Mouse (Mus musculus) thymus, adult 2 months (tissue): Measurements from ENCODE around the gene Tfrc. TPM values are rescaled to one million over a fixed set of nuclear protein-coding genes. Genes with fewer than 3 reads are reported as not detected.

Experiments used
- DNase-seq: peaks from one replicate; pipeline ENCODE4 v3.0.0; 2021
- H3K27ac ChIP-seq: fragments of 200-500 bp; 2 replicates; pipeline ENCODE4 v1.5.1; 2012; ENCODE audit warnings: low read length, control low read depth; ENCODE audit not compliant: control insufficient read depth, insufficient read depth
- H3K27me3 ChIP-seq: fragments of 200-500 bp; 2 replicates; pipeline ENCODE4 v1.6.1; 2012; ENCODE audit warnings: mild to moderate bottlenecking, low read length, moderate library complexity, mixed read lengths; ENCODE audit not compliant: control insufficient read depth, insufficient read depth
- H3K36me3 ChIP-seq: fragments of 200-500 bp; 2 replicates; pipeline ENCODE4 v1.6.1; 2012; ENCODE audit warnings: mild to moderate bottlenecking, low read length, moderate library complexity; ENCODE audit not compliant: control insufficient read depth, insufficient read depth
- H3K4me1 ChIP-seq: fragments of 200-500 bp; replicated peaks from 2 replicates; pipeline ENCODE4 v1.6.1; 2012; ENCODE audit warnings: low read length; ENCODE audit not compliant: control insufficient read depth, insufficient read depth
- H3K4me3 ChIP-seq: fragments of 200-500 bp; 2 replicates; pipeline ENCODE4 v1.5.1; 2012; ENCODE audit warnings: mild to moderate bottlenecking, low read length, control low read depth, moderate library complexity; ENCODE audit not compliant: control insufficient read depth, insufficient read depth
- CTCF ChIP-seq: fragments of 200-500 bp; IDR thresholded peaks from 2 replicates; pipeline ENCODE4 v1.5.1; 2012; ENCODE audit warnings: mild to moderate bottlenecking, control low read depth, low read length, moderate library complexity, borderline replicate concordance; ENCODE audit not compliant: control insufficient read depth, poor library complexity, insufficient read depth; ENCODE audit errors: extremely low read depth
- POLR2A ChIP-seq: fragments of 200-500 bp; IDR thresholded peaks from 2 replicates; pipeline ENCODE4 v1.6.1; 2012; ENCODE audit warnings: mild to moderate bottlenecking, low read length, control low read depth, moderate library complexity; ENCODE audit not compliant: control insufficient read depth, poor library complexity, insufficient read depth; ENCODE audit errors: extremely low read depth
- WGBS: fragments of 180-500 bp; shearing (Covaris S2); methylation state at CpG from one replicate; pipeline ENCODE4 v1.1.7; 2018; 5-methylcytosine and 5-hydroxymethylcytosine counted together
- polyA plus RNA-seq: library from polyadenylated mRNA; depleted of rRNA; stranded (reverse); fragments of >200 nt; gene quantifications from 2 replicates; pipeline ENCODE4 v1.2.3, GENCODE M21; 2012

Tfrc gene
- polyA plus RNA-seq, 1 experiment = 14.2 TPM

- Histone ChIP-seq H3K27ac (peak overlapping the region; percentile 76), H3K4me1 (peaks cover 46% of the 10 kb centered on the region), H3K27me3 (no peaks in the 10 kb centered on the region), H3K4me3 (no peak overlapping the region), H3K36me3 (peaks cover 36% of the 10 kb centered on the region)
- DNase-seq = no peak
- WGBS = 88% methylated on average over 3 of the region's 3 CpGs
- TF ChIP-seq POLR2A (no peak), CTCF (no peak)
These were observed 58.8 kb downstream of the Tfrc start for GRCm38 (mm10) chr16:32667552-32667872.

- no peak for TF ChIP-seq CTCF
- no peak for TF ChIP-seq POLR2A
- DNase-seq = peak; percentile 68
- 66% methylated on average over 10 of the region's 10 CpGs for WGBS
- Histone ChIP-seq H3K27me3 (no peaks in the 10 kb centered on the region), H3K4me1 (peaks cover 46% of the 10 kb centered on the region), H3K36me3 (peaks cover 36% of the 10 kb centered on the region), H3K27ac (peak overlapping the region; percentile 76), H3K4me3 (no peak overlapping the region)
These were observed 59.3 kb downstream of the Tfrc start for GRCm38 (mm10) chr16:32668030-32668429.

GRCm38 (mm10) chr16:32668472-32668871, 59.8 kb downstream of the Tfrc start:
- Histone ChIP-seq H3K27ac (peak overlapping the region; percentile 41; the same call in 1 of the 2 replicates), H3K4me1 (peaks cover 41% of the 10 kb centered on the region), H3K4me3 (no peak overlapping the region), H3K27me3 (no peaks in the 10 kb centered on the region), H3K36me3 (peaks cover 36% of the 10 kb centered on the region)
- WGBS = 83% methylated on average over 4 of the region's 4 CpGs
- DNase-seq = peak; percentile 71
- TF ChIP-seq CTCF (peak; percentile 47; the same call in 1 of the 2 replicates), POLR2A (no peak)

GRCm38 (mm10) chr16:32669243-32669642, 60.5 kb downstream of the Tfrc start:
- no peak for DNase-seq
- no peaks in the 10 kb centered on the region for H3K27me3 ChIP-seq
- peaks cover 31% of the 10 kb centered on the region for H3K36me3 ChIP-seq
- H3K27ac ChIP-seq = no peak overlapping the region
- 99% methylated on average over 10 of the region's 10 CpGs for WGBS
- no peak overlapping the region for H3K4me3 ChIP-seq
- TF ChIP-seq POLR2A (no peak), CTCF (no peak)
- peaks cover 34% of the 10 kb centered on the region for H3K4me1 ChIP-seq

- H3K27me3 ChIP-seq = no peaks in the 10 kb centered on the region
- H3K4me1 ChIP-seq = peaks cover 29% of the 10 kb centered on the region
- WGBS = 95% methylated on average over 10 of the region's 10 CpGs
- H3K4me3 ChIP-seq = no peak overlapping the region
- TF ChIP-seq POLR2A (no peak), CTCF (no peak)
- peaks cover 30% of the 10 kb centered on the region for H3K36me3 ChIP-seq
- H3K27ac ChIP-seq = no peak overlapping the region
- no peak for DNase-seq
These were observed 61.8 kb downstream of the Tfrc start for GRCm38 (mm10) chr16:32670354-32671124.

GRCm38 (mm10) chr16:32671206-32671887, 62.6 kb downstream of the Tfrc start:
- TF ChIP-seq CTCF (no peak), POLR2A (no peak)
- H3K27me3 ChIP-seq = no peaks in the 10 kb centered on the region
- peaks cover 21% of the 10 kb centered on the region for H3K4me1 ChIP-seq
- peaks cover 37% of the 10 kb centered on the region for H3K36me3 ChIP-seq
- no peak overlapping the region for H3K4me3 ChIP-seq
- no peak overlapping the region for H3K27ac ChIP-seq
- no peak for DNase-seq
- WGBS = 95% methylated on average over 13 of the region's 13 CpGs
